Mouse (Mus musculus) kidney, embryonic 14.5 days (tissue): ENCODE results near the gene Nr4a2. TPM values are rescaled to one million over a fixed set of nuclear protein-coding genes. Genes with fewer than 3 reads are reported as not detected.

ENCODE experiments used
- ATAC-seq: fragments of 200-750 bp; cut with Nextera tagmentation; 2 replicates; pipeline ENCODE4 v1.8.0; 2017; ENCODE audit warnings: moderate number of reproducible peaks, mild to moderate bottlenecking, moderate TSS enrichment, moderate library complexity; ENCODE audit not compliant: low FRiP score, low TSS enrichment
- H3K27ac ChIP-seq: fragments of 300-500 bp; sonication (generic); 2 replicates; pipeline ENCODE4 v1.5.1; 2014; ENCODE audit warnings: low read depth, mild to moderate bottlenecking, low read length, moderate library complexity, mixed read lengths
- H3K27me3 ChIP-seq: fragments of 300-500 bp; sonication (generic); 2 replicates; pipeline ENCODE4 v1.6.1; 2014; ENCODE audit warnings: mild to moderate bottlenecking, low read length; ENCODE audit not compliant: control insufficient read depth, insufficient read depth
- H3K36me3 ChIP-seq: fragments of 300-500 bp; sonication (generic); 2 replicates; pipeline ENCODE4 v1.6.1; 2014; ENCODE audit warnings: low read length, mixed read lengths; ENCODE audit not compliant: control insufficient read depth, insufficient read depth
- H3K4me1 ChIP-seq: fragments of 300-500 bp; sonication (generic); 2 replicates; pipeline ENCODE4 v1.6.1; 2014; ENCODE audit warnings: low read length, mixed read lengths; ENCODE audit not compliant: control insufficient read depth, insufficient read depth
- H3K4me2 ChIP-seq: fragments of 300-500 bp; sonication (generic); replicated peaks from 2 replicates; pipeline ENCODE4 v1.6.1; 2014; ENCODE audit warnings: low read depth, mild to moderate bottlenecking, low read length
- H3K4me3 ChIP-seq: fragments of 300-500 bp; sonication (generic); 2 replicates; pipeline ENCODE4 v1.5.1; 2014; ENCODE audit warnings: mild to moderate bottlenecking, low read length
- H3K9ac ChIP-seq: fragments of 300-500 bp; sonication (generic); 2 replicates; pipeline ENCODE4 v1.6.1; 2014; ENCODE audit warnings: low read depth, mild to moderate bottlenecking, low read length, moderate library complexity
- H3K9me3 ChIP-seq: fragments of 300-500 bp; sonication (generic); 2 replicates; pipeline ENCODE4 v1.6.1; 2016; ENCODE audit warnings: low read length; ENCODE audit not compliant: control insufficient read depth
- WGBS: fragments of 180-500 bp; shearing (Covaris S2); extraction: QIAGEN DNeasy Blood & Tissue Kit; methylation state at CpG from one replicate; pipeline ENCODE4 v1.1.7; 2014; 5-methylcytosine and 5-hydroxymethylcytosine counted together
- polyA plus RNA-seq: library from polyadenylated mRNA; unstranded; fragments of >200 nt; fragmentation: Nextera tagmentation; extraction: Ambion mirVana; gene quantifications from 2 replicates; pipeline ENCODE4 v1.2.1, GENCODE M21; 2014

Gene Nr4a2
- polyA plus RNA-seq, 1 experiment from 2014 or later: 5.4 TPM

DNA sequence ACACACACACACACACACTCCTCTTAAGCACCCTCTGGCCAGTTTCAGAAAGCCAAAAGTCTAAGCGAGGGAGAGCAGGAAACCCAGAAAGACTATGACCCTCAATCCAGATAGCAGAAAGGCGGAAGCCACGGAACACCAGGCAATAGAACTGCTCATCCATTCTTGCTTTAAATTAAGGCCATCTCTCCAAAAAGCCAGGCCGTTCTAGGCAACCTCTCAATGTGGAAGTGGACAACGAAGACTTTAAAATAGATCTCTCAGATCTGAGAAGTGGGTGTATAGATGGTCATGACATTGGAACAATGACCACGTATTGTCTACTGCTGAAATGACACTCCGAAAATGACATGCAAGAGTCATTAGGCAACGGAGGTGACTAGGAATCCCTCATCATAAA, 19.1 kb downstream of the Nr4a2 start:
- no peak overlapping the region for H3K27ac ChIP-seq

DNA sequence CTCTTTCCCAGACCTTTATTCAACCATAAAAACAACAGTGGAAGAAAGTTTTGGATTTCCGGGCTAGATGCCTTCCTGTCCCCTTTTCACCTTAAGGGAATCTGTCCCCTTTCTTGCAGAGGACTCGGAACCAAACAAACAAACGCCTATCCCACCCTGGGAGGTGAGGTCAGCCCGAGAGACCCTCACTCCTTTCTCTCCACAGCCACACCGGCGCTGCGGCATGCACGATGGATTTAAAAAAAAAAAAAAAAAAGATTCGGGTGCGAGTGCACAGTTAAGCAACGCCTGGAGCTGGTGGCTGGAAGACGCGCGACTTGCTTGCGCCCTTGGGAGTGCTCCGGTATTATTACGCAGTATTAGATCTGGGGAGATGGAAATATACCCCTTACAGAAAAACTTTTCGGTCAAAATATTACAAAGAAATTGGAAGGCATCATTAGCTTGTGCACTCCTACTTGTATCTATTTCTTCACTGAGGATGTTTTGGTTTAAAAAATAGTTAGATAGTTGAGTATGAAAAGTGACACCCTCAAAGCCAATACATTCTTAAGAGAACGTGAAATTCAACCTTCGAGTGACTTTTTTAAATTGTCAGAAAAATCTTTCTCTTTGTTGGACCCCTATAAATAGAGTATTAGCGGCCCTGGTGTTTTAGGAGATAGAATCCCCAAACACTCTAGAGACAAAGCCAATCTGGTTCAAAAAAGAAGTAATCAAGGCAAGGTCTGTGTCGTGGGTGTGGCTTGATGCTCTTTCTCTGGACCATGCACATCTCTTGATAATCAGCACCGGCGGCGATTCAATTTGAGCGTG, 19.8 kb downstream of the Nr4a2 start:
- H3K4me2 ChIP-seq: no peak overlapping the region
- H3K9ac ChIP-seq: no peak overlapping the region
- H3K27me3 ChIP-seq: peaks cover 94% of the 10 kb centered on the region
- H3K36me3 ChIP-seq: no peaks in the 10 kb centered on the region
- H3K4me3 ChIP-seq: 0 out of 2 replicates have a peak overlapping the region, but pooled peaks have one; percentile 6
- no peaks in the 10 kb centered on the region for H3K9me3 ChIP-seq
- no peak for ATAC-seq
- peaks cover 9% of the 10 kb centered on the region; the same call in 1 of the 2 replicates for H3K4me1 ChIP-seq
- H3K27ac ChIP-seq: no peak overlapping the region
- WGBS: under 1% methylated on average over 26 of the region's 26 CpGs

More for the DNA sequence above, 19.1 kb downstream of the Nr4a2 start:
- no peak overlapping the region for H3K4me2 ChIP-seq
- peaks cover 96% of the 10 kb centered on the region for H3K27me3 ChIP-seq
- peaks cover 9% of the 10 kb centered on the region; the same call in 1 of the 2 replicates for H3K4me1 ChIP-seq
- ATAC-seq: no peak
- no peak overlapping the region for H3K9ac ChIP-seq
- H3K36me3 ChIP-seq: no peaks in the 10 kb centered on the region
- H3K9me3 ChIP-seq: no peaks in the 10 kb centered on the region
- H3K4me3 ChIP-seq: no peak overlapping the region
- 3% methylated on average over 8 of the region's 8 CpGs for WGBS

DNA sequence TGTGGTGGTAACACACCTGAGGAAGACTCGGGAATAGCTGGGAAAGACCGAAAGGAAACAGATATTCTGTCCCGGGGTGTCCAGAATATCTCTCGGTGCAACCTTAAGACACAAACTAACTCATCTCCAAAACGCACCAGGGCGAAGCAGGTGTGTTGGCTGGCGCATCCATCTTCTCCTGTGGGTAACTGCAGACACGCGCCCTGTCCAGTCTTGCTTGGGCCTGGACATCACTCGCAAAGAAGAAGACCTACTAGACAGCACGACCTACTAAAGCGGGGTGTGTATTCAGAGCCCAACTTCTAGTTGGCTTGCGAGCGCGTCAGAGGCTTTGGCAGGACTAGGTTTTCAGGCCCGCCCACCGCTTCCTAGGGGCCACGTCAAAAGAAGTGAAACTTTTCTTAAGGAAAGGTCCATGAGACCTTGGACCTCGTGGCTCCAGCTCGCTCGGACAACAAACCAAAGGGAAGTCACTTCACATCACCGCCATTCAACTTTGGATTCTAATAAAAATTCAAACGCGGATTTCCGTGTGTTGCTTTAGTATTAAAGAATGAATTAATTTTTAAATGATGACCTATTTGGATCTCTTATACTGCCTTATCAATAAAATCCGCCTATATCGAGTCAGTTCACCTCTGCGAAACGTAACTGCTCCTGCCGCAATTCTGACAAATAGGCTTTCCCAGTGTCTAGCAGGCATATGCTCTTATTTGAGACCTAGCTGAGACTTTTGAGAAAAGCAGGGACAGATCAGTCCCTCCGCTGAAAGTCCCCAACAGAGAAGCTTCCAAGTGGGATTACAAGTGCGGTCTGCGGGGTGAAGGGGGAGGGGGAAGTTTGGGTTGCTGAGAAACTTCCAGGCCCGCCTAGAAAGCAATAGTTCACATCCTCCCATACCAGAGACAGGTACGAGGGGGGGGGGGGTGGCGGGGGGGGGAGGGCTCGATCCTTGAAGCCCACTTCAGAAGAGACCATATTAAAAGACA, 20.7 kb downstream of the Nr4a2 start:
- H3K4me3 ChIP-seq: peak overlapping the region; percentile 34
- WGBS: under 1% methylated on average over 36 of the region's 37 CpGs
- peaks cover 9% of the 10 kb centered on the region; the same call in 1 of the 2 replicates for H3K4me1 ChIP-seq
- H3K27ac ChIP-seq: no peak overlapping the region
- peak overlapping the region; percentile 58 for H3K4me2 ChIP-seq
- H3K36me3 ChIP-seq: no peaks in the 10 kb centered on the region
- no peaks in the 10 kb centered on the region for H3K9me3 ChIP-seq
- H3K9ac ChIP-seq: no peak overlapping the region
- peak; percentile 34; the same call in 1 of the 2 replicates for ATAC-seq
- peaks cover 88% of the 10 kb centered on the region for H3K27me3 ChIP-seq

DNA sequence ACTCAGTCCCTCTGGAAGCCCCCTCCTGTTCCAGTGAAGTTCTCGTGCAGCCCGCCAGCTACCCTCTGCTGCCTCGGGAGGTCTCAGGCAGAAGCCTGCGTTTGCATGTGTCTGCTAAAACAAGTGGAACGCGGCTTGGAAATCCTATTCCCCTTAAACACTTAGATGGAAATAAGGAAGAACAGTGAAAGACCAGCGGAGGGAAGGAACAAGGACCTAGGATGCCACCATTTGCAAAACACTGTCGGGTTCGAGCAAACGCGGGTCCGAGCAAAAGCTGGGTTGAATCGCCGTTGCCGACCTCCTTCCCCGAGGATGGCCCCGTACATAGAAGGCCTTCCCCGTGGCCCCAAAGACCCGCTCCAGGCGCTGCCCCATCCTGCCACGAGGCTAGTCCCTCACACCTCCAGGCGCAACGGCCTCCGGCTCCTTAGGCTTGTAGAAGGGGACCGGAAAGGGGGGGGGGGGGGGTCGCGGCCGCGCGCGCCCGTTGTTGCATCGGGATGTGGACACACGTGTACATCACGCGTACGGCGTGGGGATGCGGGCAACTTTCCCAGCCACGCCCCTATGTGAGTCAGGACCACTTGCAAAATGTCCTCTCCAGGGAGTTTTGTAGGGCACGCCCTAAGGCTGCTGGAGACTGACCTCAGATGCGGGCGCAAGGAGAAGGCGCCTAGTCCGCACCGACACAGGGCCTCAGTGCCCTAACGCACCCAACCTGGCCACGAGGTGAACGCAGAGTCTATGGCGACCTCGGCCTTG, 21.5 kb downstream of the Nr4a2 start:
- peak overlapping the region; percentile 34 for H3K4me3 ChIP-seq
- under 1% methylated on average over 43 of the region's 51 CpGs for WGBS
- H3K4me2 ChIP-seq: peak overlapping the region; percentile 58
- H3K4me1 ChIP-seq: peaks cover 9% of the 10 kb centered on the region; the same call in 1 of the 2 replicates
- H3K9ac ChIP-seq: no peak overlapping the region
- peak; percentile 63 for ATAC-seq
- no peaks in the 10 kb centered on the region for H3K36me3 ChIP-seq
- H3K27ac ChIP-seq: no peak overlapping the region
- H3K27me3 ChIP-seq: peaks cover 89% of the 10 kb centered on the region
- no peaks in the 10 kb centered on the region for H3K9me3 ChIP-seq

DNA sequence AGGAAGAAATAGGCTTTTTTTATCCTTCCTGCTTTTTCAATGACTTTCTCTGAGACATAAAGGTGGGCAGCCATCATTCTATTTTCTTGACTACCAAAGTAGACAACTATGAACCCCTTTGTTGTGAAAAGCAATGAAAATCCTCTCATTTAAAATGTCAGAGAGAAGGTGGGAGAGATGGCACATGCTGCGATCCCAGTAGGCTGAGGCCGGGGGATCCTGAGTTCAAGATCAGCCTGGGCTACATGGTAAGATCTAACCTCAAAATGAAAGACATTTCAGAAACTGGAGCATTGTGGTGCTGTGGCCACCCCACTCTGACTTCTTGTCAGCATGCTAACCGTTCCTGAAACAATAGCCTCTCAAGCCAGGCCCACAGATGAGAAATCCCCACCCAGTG, 23.6 kb downstream of the Nr4a2 start:
- no peak for ATAC-seq
- no peaks in the 10 kb centered on the region for H3K9me3 ChIP-seq
- H3K36me3 ChIP-seq: no peaks in the 10 kb centered on the region
- no peak overlapping the region for H3K27ac ChIP-seq
- 78% methylated on average over 3 of the region's 3 CpGs for WGBS
- no peak overlapping the region for H3K4me3 ChIP-seq
- H3K27me3 ChIP-seq: peaks cover 81% of the 10 kb centered on the region
- H3K9ac ChIP-seq: no peak overlapping the region
- no peak overlapping the region for H3K4me2 ChIP-seq
- peaks cover 9% of the 10 kb centered on the region; the same call in 1 of the 2 replicates for H3K4me1 ChIP-seq

DNA sequence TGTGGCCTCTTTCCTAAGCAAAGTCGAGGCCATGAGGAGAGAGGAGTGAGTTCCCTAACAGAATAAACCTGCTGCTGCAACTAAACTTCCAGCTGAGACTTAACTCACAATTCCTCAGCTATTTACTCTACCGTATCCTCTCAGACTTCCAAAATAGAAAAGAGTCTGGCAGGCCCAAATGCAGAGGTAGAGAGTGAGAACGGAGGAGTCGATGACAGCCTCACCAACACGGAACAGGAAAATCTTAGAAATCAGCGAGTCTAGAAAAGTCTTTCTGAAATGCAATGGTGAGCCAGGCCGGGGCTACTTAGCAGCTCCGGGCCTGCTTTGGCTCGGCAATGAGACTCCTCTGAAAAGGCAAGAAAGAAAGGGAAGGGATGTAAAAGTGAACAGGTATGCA, 51.4 kb downstream of the Nr4a2 start:
- H3K4me2 ChIP-seq: no peak overlapping the region
- H3K27ac ChIP-seq: no peak overlapping the region
- H3K36me3 ChIP-seq: no peaks in the 10 kb centered on the region
- 78% methylated on average over 9 of the region's 9 CpGs for whole genome bisulfite sequencing
- ATAC-seq: no peak
- no peaks in the 10 kb centered on the region for H3K9me3 ChIP-seq
- H3K27me3 ChIP-seq: no peaks in the 10 kb centered on the region
- H3K4me1 ChIP-seq: no peaks in the 10 kb centered on the region
- H3K9ac ChIP-seq: no peak overlapping the region
- H3K4me3 ChIP-seq: no peak overlapping the region

DNA sequence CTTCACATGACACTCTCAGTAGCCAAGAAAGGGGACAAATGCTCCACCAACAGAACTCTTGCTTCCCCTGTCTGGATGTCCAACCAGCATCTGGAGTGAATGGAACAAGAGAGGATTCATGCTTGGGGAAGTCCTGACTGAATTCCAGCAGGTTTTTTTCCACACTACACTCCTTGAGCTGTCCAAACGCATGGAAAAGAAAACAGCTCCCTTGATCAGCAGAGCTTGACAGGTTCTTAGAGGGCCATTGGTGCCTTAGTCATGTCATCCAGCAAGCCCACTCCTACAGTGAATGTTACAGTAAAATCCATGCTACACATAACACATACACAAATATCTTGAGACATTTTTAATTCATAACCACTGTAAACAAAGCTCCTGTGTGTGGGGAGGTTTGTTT, 60.3 kb downstream of the Nr4a2 start:
- Histone ChIP-seq H3K9ac (no peak overlapping the region), H3K9me3 (no peaks in the 10 kb centered on the region), H3K27me3 (no peaks in the 10 kb centered on the region), H3K4me1 (no peaks in the 10 kb centered on the region), H3K27ac (no peak overlapping the region), H3K4me3 (no peak overlapping the region), H3K36me3 (no peaks in the 10 kb centered on the region), H3K4me2 (no peak overlapping the region)
- 29% methylated on average over 1 of the region's 1 CpGs for WGBS
- no peak; the same call in 1 of the 2 replicates for ATAC-seq
